Mouse (Mus musculus): ENCODE measurements around the gene Acyp1.

DNA sequence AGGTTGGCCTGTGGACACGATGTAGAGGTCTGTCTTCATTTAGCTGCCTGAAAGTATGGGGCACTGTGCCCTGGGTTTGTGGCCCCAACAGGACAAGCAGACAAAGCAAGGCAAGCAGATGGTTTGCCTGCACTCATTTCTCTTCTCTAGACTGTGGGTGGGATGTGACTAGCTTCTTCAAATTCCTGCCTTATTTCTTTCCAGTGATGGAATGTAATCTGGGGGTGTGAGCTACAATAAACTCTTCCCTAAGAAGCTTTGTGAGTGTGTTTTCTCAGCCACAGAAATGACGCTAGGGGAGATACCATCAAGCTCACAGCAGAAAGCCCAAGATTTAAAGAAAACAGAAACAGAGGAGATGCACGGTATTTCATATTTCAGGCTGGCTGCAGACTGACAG is 36.2 kb downstream of the Acyp1 start:
- TF ChIP-seq FLI1 (IDR thresholded peaks at IDR 0.05; ENCODE audit: low read length): no peak
- no peak for TF ChIP-seq GATA1 (IDR thresholded peaks at IDR 0.05; ENCODE audit: borderline replicate concordance, low read length)
